Mouse (Mus musculus) retina, adult 2 months (tissue): ENCODE data around the gene Mef2a.

Experiments used
- DNase-seq: peaks from one replicate; pipeline ENCODE4 v3.0.0-alpha.2; 2012; ENCODE audit warnings: low read depth, low spot score

Mef2a gene

DNA sequence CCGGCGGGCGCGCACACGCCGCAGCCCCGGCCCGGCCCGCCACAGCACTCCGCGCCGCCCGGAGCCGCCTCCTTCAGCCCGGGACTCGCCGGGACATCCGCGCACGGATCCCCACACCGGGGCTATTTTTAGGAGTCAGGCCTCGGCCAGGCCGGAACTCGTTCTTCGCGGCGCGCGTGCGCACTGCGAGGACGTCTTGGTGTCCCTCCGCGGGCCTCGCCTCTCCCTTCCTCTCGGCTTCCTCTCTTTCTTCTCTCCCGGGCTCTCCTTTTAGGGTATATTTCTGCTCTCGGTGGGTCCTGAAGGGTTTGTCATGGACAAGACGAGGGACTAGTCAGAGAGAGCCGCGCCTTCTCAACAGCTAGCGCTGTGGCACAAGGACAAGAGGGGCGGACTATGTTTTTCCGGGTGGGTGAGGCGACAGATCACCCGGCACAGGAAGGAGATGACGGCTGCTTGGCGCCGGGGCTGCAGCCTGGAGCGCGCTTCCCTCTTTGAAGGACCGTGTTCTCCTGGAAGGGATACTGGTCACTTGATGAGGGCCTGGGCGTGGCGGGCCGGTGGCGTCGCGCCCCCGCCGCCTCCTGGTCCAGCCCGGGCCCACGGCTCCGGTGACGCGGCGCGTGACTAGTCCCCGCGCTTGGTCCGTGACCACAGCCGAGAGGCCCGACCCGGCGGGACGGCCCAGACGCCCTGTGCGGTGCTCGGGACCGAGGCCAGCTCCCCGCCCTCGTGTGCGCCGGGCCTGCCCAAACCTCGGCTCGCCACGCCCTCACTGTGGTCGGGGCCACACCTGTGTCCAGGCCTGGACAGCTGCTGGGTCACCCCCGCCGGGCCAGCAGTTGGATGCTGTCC is at the start of gene Mef2a:
Gene Mef2a, minus strand, starts transcription at position 130 of the 855 bp plus-strand sequence.
- DNase-seq: peak; percentile 95

GRCm38 (mm10) chr7:67421476-67422186 is 49.0 kb upstream of the Mef2a start:
- DNase-seq: no peak

- no peak for DNase-seq
Observed at GRCm38 (mm10) chr7:67421088-67421475, 48.4 kb upstream of the Mef2a start.

GRCm38 (mm10) chr7:67419591-67420314 is 47.1 kb upstream of the Mef2a start:
- DNase-seq: no peak

DNA sequence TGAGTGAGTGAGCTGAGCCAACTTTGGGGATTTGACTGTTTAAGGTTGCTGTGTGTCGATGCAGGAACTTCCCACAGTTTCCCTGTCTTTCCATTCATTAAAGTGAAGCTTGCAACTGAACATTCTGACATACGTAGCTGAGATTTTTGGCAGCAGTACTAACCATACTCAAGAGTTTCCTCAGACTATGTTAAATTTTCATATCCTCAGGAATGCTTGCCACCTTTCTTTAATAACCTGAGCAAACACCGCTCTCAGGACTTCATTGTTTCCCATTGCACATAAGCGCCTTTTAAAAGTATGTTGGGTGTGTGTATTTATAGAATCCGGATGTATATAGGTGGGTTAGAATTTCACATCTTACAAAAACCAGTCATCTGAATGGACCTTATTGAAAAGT is 45.5 kb upstream of the Mef2a start:
- no peak for DNase-seq

DNA sequence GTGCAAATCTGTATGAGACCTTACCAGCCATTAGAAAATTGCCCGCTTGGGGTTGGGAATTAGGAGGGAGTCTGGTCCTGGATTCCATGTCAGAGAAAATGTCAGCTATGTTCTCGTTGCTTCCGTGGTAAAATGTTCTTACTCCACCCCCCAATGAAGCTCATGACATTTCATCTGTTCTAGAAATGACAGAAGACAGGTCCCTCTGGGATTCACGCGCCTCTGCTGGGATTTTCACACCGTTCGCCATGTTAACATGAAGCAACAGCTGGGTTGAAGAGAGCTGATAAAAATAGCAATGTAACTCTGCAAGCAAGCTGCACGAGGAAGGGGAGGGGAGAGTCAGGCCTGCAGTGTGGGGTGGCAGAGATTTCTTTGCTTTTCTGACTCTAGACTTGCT is 42.1 kb upstream of the Mef2a start:
- DNase-seq: no peak

DNA sequence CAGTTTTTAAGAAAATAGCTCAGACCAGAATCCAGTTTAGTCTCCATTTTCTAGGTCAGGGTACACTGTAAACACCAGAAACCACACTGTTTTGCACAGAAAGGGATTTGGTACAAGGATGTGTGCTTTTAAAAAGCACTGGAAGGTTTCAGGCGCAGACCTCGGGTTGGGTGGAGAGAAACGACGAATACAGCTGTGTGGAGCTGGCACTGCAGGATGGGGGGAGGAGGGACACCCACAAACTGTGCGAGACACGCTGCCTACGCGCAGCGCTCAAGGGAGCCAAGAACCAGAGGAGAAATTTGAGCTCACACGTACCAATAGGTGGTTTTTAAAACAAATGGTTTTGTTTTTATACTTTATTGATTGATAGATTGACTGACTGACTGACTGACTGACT is 40.0 kb upstream of the Mef2a start:
- no peak for DNase-seq

DNA sequence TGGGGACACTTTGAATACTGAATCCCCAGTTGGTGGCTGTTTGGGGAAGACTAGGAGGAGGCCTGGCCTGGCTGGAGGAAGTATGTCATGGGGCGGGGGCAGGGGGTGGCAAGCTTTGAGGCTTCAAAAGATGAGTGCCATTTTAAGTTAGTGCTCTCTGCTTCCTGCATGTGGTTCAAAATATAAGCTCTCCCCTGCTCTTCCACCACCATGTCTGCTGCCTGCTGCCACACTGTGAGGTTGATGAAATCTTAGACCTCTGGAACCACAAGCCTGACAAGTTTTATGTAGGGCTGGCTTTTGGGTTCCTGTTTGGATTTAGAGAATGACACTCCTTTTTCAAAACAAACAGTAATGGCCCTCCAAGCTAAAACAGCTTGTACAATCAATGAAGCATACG is 34.4 kb upstream of the Mef2a start:
- DNase-seq: no peak

DNA sequence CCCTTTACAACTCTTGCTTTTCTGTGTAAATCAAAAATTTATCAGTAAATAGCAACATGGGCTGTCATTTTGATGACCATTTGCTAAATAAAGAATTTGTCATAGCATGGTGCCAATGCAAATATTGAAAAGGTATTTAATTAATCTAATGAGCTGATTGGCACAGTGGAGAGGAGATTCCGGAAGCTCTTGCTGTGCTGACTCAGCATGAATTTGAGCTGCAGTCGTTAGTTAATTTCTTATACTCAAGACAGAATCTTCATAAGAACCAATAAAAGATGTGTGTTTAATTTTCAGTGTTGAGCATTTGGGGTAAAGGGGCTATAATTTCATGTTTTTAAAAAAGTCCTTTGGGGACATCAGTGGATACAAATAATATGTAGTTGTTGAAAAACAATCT is 31.5 kb upstream of the Mef2a start:
- no peak for DNase-seq

DNA sequence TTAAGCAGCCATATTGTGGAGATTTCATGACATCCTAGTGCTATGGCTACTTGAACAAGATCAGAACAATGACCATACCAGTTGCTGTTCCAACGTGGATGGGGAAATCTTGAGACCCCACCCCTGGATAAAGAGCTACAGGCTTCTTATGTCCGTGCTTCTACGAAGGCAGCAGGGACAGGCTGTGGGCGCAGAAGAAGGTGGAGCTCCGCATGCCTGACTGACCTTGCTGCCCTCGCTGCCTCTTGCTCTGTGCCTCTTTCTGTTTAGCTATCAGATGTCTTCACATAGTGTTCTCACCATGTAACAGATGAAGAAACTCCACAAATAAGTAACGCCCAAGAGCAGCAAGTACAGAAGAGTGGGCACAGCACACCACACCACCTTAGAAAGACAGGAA is 29.7 kb upstream of the Mef2a start:
- no peak for DNase-seq

DNA sequence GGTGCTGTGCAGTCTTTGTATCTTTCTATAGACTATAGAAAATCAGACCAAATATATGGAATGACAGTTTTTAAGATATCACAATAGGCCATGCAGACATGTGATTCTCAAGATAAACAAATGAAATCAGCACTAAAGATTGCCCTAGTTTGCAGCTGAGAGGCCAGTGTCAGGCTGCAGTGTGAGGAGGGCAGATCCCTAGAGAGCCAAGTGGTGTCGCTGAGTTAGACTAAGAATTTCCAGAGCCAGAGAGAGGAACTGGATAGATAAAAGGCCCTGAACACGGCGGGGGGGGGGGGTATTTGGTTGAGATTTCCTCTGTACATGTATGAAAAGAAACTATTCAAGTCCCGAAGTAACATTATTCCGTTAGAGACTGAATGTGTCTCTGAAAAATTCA is 28.7 kb upstream of the Mef2a start:
- DNase-seq: no peak

GRCm38 (mm10) chr7:67390760-67391159 is 18.1 kb upstream of the Mef2a start:
- no peak for DNase-seq

DNA sequence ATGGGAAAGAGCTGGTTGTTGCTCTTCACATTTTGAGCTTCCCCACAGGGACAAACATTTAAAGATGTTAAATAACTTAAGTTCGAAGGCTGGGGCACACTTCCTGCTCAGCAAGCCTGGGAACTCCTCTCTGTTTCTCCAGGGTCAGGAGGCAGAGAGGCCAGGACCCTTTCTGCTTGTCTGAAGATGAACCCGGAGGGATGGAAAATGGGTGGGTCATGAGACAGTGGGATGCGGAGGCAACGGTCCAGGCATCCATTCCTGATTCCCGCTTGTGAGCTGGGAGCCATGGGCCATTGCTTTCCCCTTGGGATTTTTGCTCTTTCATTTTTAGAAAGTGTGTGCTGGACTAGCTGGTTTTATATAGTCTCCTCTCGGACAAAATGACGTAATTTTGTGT is 17.4 kb upstream of the Mef2a start:
- DNase-seq: no peak

DNA sequence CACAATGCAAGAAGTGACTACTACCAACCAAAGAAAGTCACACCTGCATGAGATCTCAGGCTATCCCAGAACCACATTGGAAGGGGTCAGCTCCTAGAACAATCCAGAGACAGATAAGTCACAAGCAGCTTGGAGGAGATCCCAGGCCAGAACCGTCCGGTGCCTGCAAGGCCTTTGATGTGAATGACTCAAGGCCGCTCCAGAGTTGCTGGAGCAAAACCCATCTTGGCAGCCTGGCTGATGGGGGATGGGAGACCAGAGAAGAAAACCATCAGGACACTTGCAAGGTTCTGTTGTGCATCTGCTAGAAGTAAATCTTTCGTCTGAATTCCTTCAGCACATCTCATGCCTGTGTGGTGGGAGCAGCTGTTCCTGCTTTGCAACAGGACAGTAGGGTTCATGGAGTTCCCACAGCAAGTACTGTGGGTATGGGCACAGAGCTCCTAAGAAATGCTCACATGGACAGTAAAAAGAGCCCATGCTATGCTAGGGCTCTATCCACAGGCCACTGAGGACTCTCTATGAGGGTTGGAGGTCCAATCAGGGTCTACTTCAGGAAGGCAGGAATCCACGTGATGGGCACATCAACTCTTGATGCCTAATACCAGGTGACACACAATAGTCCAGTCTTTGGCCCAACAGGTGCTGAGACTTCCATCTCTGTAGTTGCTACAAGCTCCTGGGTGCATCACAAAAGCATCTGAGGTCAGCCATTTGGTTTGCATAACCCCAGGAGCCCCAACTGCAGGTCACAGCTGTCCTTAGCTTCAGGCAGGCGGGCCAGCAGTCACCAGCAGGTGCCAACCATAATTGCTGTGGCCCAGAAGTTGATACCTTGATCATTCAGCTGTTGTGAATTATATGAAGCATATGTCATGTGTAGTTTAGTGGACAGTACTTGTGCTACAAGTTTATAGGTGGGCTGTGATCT is 12.5 kb upstream of the Mef2a start:
- no peak for DNase-seq

GRCm38 (mm10) chr7:67380174-67381129 is 7.8 kb upstream of the Mef2a start:
- DNase-seq: no peak

- DNase-seq: no peak
Observed at GRCm38 (mm10) chr7:67376796-67377195, 4.1 kb upstream of the Mef2a start.

GRCm38 (mm10) chr7:67373975-67374374 is 1.3 kb upstream of the Mef2a start:
- no peak for DNase-seq

- DNase-seq: no peak
Observed at GRCm38 (mm10) chr7:67373584-67373960, 914 bp upstream of the Mef2a start.

DNA sequence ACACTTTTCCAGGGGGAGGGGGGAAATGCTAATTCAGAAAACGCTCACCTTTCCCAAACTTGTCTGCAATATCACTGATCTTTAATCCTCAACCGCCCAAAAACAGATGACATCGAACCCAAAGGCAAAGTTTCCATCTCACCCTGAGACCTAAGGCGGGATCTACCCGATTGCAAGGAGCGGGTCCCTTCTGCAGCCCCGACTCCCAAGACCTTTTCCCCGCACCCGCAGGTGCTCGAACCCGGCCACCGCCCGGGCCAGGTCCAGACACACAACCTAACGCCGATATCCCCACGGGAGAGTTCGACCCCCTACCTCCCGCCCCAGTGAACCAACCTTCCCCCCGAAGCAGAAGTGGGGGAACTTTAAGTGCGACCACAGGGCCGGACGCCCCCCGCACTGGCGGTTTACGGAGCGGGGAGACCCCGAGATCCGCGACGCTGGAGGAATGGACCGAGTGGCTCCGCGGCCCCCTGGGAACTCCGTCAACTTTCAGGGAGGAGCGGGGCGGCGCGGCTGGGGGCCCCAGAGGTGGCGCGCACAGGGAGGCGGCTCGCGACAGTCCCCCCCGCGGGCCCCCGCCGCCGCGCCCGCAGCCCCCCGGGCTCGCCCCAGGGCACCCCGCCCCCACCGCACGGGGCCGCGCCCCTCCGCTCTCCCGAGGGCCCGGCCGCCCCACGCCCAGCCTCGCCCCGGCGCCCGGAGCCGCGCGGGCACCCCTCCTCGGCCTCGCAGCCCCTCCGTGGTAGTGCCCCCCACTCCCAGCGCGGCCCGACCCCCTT is 576 bp downstream of the Mef2a start:
- DNase-seq: no peak
